Mouse (Mus musculus) hindbrain, postnatal 0 days (tissue): ENCODE measurements around the gene Dtx3. TPM values are rescaled to one million over a fixed set of nuclear protein-coding genes. Genes with fewer than 3 reads are reported as not detected.

Experiments
- ATAC-seq: fragments of 200-750 bp; cut with Nextera tagmentation; 2 replicates; pipeline ENCODE4 v1.8.0; 2017; ENCODE audit warnings: mild to moderate bottlenecking, moderate TSS enrichment, moderate library complexity
- DNase-seq: peaks from one replicate; pipeline ENCODE4 v3.0.0-alpha.2; 2015; ENCODE audit warnings: low spot score
- H3K27ac ChIP-seq: fragments of 300-500 bp; sonication (generic); 2 replicates; pipeline ENCODE4 v1.5.1; 2014; ENCODE audit warnings: mild to moderate bottlenecking
- H3K27me3 ChIP-seq: fragments of 300-500 bp; sonication (generic); 2 replicates; pipeline ENCODE4 v1.6.1; 2014; ENCODE audit warnings: low read length, mixed read lengths; ENCODE audit not compliant: insufficient read depth
- H3K36me3 ChIP-seq: fragments of 300-500 bp; sonication (generic); 2 replicates; pipeline ENCODE4 v1.6.1; 2014; ENCODE audit warnings: low read length, mixed read lengths; ENCODE audit not compliant: insufficient read depth
- H3K4me1 ChIP-seq: fragments of 300-500 bp; sonication (generic); 2 replicates; pipeline ENCODE4 v1.6.1; 2014; ENCODE audit warnings: antibody characterized with exemption, low read length, mixed read lengths; ENCODE audit not compliant: insufficient read depth
- H3K4me2 ChIP-seq: fragments of 300-500 bp; sonication (generic); 2 replicates; pipeline ENCODE4 v1.6.1; 2014; ENCODE audit warnings: low read depth, mild to moderate bottlenecking, low read length, moderate library complexity, mixed read lengths
- H3K4me3 ChIP-seq: fragments of 300-500 bp; sonication (generic); 2 replicates; pipeline ENCODE4 v1.5.1; 2014; ENCODE audit warnings: low read length
- H3K9ac ChIP-seq: fragments of 300-500 bp; sonication (generic); replicated peaks from 2 replicates; pipeline ENCODE4 v1.6.1; 2014; ENCODE audit warnings: mild to moderate bottlenecking, low read length, moderate library complexity, mixed read lengths
- H3K9me3 ChIP-seq: fragments of 300-500 bp; sonication (generic); 2 replicates; pipeline ENCODE4 v1.6.1; 2016; ENCODE audit warnings: low read length, mixed read lengths
- CTCF ChIP-seq: IDR thresholded peaks from 2 replicates; pipeline ENCODE4 v1.5.1; 2016; ENCODE audit warnings: antibody characterized with exemption, control low read depth, low read depth
- WGBS: fragments of 180-500 bp; shearing (Covaris S2); extraction: QIAGEN DNeasy Blood & Tissue Kit; methylation state at CpG from one replicate; pipeline ENCODE4 v1.1.7; 2014; 5-methylcytosine and 5-hydroxymethylcytosine counted together
- polyA plus RNA-seq: library from polyadenylated mRNA; unstranded; fragments of >200 nt; fragmentation: Nextera tagmentation; extraction: Ambion mirVana; gene quantifications from 2 replicates; pipeline ENCODE4 v1.2.1, GENCODE M21; 2015
- total RNA-seq: library from RNA; depleted of rRNA; stranded (reverse); fragments of >200 nt; gene quantifications from 2 replicates; pipeline ENCODE4 v1.2.3, GENCODE M21; 2014; rRNA removed

Dtx3 gene
- total RNA-seq = 233 and 240 TPM in 2 replicates
- polyA plus RNA-seq = 170 and 185 TPM in 2 replicates

DNA sequence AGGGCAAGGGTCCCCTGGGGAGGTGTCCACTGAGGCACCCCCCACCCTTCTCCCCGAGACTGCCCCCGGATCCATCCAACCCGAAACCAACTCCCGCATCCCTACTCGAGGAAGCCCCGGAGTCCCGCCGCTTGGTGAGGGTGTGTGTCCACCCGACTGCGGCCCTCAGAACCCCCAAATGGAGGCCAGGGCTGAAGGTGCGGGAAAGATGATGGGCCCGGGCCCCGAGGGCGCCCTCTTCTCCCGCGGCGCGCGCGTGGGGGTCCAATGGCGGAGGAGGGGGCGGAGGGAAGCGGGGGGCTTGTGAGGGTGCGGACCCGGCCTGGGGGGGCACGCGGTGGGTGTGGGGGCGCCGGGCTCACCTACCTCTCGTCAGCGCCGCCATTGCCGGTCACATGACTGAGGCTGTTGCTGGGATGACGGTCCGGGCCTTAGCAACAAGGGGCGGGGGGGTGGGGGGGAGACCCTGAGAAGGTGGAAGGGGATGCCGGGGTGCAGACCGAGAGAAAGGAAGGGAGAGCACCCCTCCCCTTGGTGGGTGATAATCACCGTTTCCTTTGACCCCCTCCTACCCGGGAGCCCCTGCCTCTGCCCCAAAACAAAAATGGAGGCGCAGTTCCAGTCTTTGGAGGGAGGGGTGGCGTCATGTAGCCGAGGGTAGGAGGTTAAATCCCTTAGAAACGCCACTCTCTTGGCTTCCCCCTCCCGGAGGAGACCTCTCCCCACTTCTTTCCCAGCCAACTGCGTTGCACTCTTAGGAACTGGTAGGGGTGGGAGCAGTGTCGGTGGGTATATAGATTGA lies at the start of gene Dtx3:
Gene Dtx3 (minus strand): TSS at position 401 of the 802 bp plus-strand sequence.
- peaks cover 5% of the 10 kb centered on the region for H3K36me3 ChIP-seq
- H3K27me3 ChIP-seq = no peaks in the 10 kb centered on the region
- ATAC-seq (peak; percentile 67), DNase-seq (peak; percentile 69)
- no peaks in the 10 kb centered on the region for H3K9me3 ChIP-seq
- peak within 1 kb of the TSS; percentile 93 for H3K4me3 ChIP-seq
- WGBS = under 1% methylated on average over 33 of the region's 47 CpGs
- peak within 1 kb of the TSS; percentile 91 for H3K27ac ChIP-seq
- peak within 1 kb of the TSS; percentile 99 for H3K4me2 ChIP-seq
- peak; percentile 12; the same call in 1 of the 2 replicates for TF ChIP-seq CTCF
- H3K4me1 ChIP-seq = peaks cover 9% of the 10 kb centered on the region
- H3K9ac ChIP-seq = peak within 1 kb of the TSS; percentile 98

DNA sequence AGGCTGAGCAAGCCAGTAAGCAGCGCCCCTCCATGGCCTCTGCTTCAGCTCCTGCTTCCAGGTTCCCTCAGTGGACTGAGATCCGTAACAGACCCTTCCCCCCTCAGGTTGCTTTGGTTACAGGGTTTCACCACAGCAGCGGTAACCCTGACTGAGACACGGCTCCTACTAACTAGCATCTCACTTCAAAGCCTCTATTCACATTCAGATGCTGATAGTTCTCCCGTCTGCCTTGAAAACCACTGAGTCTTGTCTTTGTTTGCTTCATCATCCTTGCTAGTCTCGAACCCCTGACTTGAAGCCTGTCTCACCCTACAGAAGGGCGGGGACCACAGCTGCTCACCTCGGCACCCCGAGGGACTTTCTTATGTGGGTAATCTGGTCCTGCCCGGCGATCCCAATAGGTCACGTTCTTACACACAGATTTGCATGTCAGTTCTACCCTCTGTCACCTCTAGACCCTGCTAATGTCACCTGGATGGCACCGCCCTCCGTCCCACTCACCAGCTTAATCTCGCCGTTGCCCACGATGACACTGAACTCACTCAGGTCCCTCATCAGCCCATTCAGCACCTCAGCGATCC lies 42.8 kb upstream of the Dtx3 start:
- 69% methylated on average over 18 of the region's 18 CpGs for WGBS
- no peak for TF ChIP-seq CTCF
- Histone ChIP-seq H3K27me3 (no peaks in the 10 kb centered on the region), H3K9me3 (no peaks in the 10 kb centered on the region), H3K4me2 (no peak overlapping the region), H3K27ac (no peak overlapping the region), H3K4me3 (no peak overlapping the region), H3K9ac (no peak overlapping the region), H3K36me3 (peaks cover 67% of the 10 kb centered on the region), H3K4me1 (no peaks in the 10 kb centered on the region)
- DNase-seq = no peak
- no peak for ATAC-seq

DNA sequence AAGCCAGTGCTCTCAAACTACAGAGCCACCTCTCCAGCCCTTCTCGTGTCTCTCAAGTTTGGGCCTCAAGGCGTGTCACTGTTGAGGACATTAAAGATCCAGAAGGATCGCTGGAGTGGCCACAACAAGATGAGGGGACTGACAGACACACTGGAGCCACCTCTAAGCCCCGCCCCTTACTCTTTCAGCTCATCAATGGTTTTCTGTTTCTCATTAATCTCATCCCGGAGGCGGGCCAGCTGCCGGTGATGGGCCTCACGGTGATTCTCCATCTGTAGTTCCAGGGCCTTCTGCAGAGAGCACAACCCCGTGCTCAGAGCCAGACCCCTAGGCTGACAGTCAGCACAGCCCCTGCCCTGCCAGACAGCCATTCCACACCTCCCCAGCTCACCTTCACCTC lies 41.0 kb upstream of the Dtx3 start:
- Histone ChIP-seq H3K4me1 (no peaks in the 10 kb centered on the region), H3K9ac (no peak overlapping the region), H3K27me3 (no peaks in the 10 kb centered on the region), H3K4me2 (no peak overlapping the region), H3K4me3 (no peak overlapping the region), H3K9me3 (no peaks in the 10 kb centered on the region), H3K36me3 (peaks cover 62% of the 10 kb centered on the region), H3K27ac (no peak overlapping the region)
- 0 out of 2 replicates have a peak, but pooled peaks have one; percentile 34 for ATAC-seq
- 30% methylated on average over 9 of the region's 9 CpGs for WGBS
- DNase-seq = no peak
- no peak for TF ChIP-seq CTCF

DNA sequence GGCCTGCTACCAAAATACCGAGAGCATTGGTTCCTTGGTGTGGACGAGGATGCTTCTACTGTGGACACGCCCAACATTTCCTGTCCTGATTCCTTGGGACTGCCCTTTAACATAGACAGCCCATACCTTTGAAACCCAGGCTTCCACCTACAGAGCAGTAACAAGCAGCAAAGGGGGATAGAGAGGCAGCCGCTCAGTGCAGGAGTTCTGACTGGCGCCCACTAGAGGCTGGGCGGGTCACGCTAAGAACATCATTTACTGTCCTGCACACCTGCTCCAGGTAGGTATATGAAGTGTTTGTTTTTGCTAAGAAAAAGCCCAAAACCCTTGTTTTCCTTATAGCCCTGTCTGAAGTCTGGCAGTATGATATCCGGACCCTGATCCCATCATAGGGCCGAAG lies 37.6 kb upstream of the Dtx3 start:
- ATAC-seq = no peak
- TF ChIP-seq CTCF = peak; percentile 47

DNA sequence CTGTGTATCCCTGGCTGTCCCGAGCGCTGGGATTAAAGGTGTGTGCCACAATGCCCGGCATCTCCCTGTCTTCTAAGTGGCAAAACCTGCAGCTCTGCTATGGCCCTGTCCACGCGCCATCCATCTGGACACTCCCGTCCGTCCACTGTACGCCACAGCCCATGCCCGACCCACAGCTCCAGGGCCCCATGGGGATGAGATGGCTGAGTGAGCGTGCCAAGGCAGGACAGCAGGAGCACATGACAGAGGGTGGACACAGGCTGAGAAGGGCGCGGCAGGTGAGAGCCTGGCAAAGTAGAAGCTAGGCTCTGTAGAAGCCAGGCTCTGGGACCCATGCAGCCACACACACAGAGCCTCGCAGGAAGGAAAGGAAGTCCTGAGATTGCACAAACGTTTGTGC lies 36.2 kb upstream of the Dtx3 start:
- no peak overlapping the region for H3K27ac ChIP-seq
- H3K4me2 ChIP-seq = no peak overlapping the region
- H3K27me3 ChIP-seq = no peaks in the 10 kb centered on the region
- H3K36me3 ChIP-seq = peaks cover 46% of the 10 kb centered on the region; the same call in 1 of the 2 replicates
- no peak overlapping the region for H3K4me3 ChIP-seq
- WGBS = 71% methylated on average over 14 of the region's 14 CpGs
- no peak for DNase-seq
- no peaks in the 10 kb centered on the region for H3K4me1 ChIP-seq
- TF ChIP-seq CTCF = no peak
- no peak for ATAC-seq
- H3K9me3 ChIP-seq = no peaks in the 10 kb centered on the region
- no peak overlapping the region for H3K9ac ChIP-seq

More for the DNA sequence above, 37.6 kb upstream of the Dtx3 start:
- Histone ChIP-seq H3K9ac (no peak overlapping the region), H3K4me1 (no peaks in the 10 kb centered on the region), H3K27me3 (no peaks in the 10 kb centered on the region), H3K9me3 (no peaks in the 10 kb centered on the region), H3K4me3 (no peak overlapping the region), H3K36me3 (peaks cover 53% of the 10 kb centered on the region), H3K4me2 (no peak overlapping the region), H3K27ac (no peak overlapping the region)
- no peak for DNase-seq
- WGBS = 88% methylated on average over 9 of the region's 9 CpGs

DNA sequence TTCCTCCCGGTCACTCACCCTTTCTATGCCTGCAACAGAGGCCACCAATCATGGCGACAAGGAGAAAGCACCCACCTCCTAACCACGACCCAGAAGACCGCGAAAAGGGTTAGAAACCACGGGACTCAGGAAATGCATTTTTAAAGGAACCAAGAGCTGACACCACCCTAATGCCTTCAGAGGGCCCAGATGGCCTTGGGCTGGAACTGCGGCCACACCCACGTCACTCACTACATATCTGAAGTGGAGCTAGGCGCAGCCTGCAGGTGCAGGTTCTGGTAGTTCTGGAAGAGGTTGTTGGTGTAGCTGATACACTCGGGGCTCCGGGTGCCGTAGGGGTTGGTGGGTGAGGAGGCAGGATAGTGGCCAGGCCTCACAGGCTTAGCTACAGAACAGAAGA lies 35.2 kb upstream of the Dtx3 start:
- Histone ChIP-seq H3K4me1 (no peaks in the 10 kb centered on the region), H3K4me3 (no peak overlapping the region), H3K9ac (no peak overlapping the region), H3K9me3 (no peaks in the 10 kb centered on the region), H3K36me3 (peaks cover 45% of the 10 kb centered on the region; the same call in 1 of the 2 replicates), H3K4me2 (no peak overlapping the region), H3K27ac (no peak overlapping the region), H3K27me3 (no peaks in the 10 kb centered on the region)
- no peak for TF ChIP-seq CTCF
- no peak for DNase-seq
- no peak for ATAC-seq
- WGBS = 92% methylated on average over 12 of the region's 12 CpGs
